Mouse (Mus musculus) intestine, postnatal 0 days (tissue): ENCODE data around the gene Isg20l2. TPM values are rescaled to one million over a fixed set of nuclear protein-coding genes. Genes with fewer than 3 reads are reported as not detected.
A peak's percentile ranks its signal among the peaks of the same experiment; 100 is the strongest.
"Not testable (repeated sequence)": the region's sequence is repeated elsewhere in the genome, so short reads cannot be mapped to it uniquely, and the experiment has no call there.

Experiments used
- ATAC-seq: fragments of 200-750 bp; cut with Nextera tagmentation; 2 replicates; pipeline ENCODE4 v1.8.0; 2017; ENCODE audit warnings: mild to moderate bottlenecking, moderate TSS enrichment, moderate library complexity
- H3K27ac ChIP-seq: fragments of 300-500 bp; sonication (generic); 2 replicates; pipeline ENCODE4 v1.5.1; 2014; ENCODE audit warnings: mild to moderate bottlenecking, low read depth, low read length, moderate library complexity
- H3K27me3 ChIP-seq: fragments of 300-500 bp; sonication (generic); replicated peaks from 2 replicates; pipeline ENCODE4 v1.6.1; 2014; ENCODE audit warnings: low read length, mixed read lengths; ENCODE audit not compliant: control insufficient read depth, insufficient read depth
- H3K36me3 ChIP-seq: fragments of 300-500 bp; sonication (generic); 2 replicates; pipeline ENCODE4 v1.6.1; 2014; ENCODE audit warnings: mild to moderate bottlenecking, moderate library complexity; ENCODE audit not compliant: control insufficient read depth, insufficient read depth
- H3K4me1 ChIP-seq: fragments of 300-500 bp; sonication (generic); replicated peaks from 2 replicates; pipeline ENCODE4 v1.6.1; 2014; ENCODE audit warnings: antibody characterized with exemption, low read length, mixed read lengths; ENCODE audit not compliant: control insufficient read depth, insufficient read depth
- H3K4me2 ChIP-seq: fragments of 300-500 bp; sonication (generic); replicated peaks from 2 replicates; pipeline ENCODE4 v1.6.1; 2014; ENCODE audit warnings: low read depth, mild to moderate bottlenecking, moderate library complexity
- H3K4me3 ChIP-seq: fragments of 300-500 bp; sonication (generic); 2 replicates; pipeline ENCODE4 v1.5.1; 2014; ENCODE audit warnings: low read depth, low read length
- H3K9ac ChIP-seq: fragments of 300-500 bp; sonication (generic); 2 replicates; pipeline ENCODE4 v1.6.1; 2014; ENCODE audit warnings: mild to moderate bottlenecking, low read depth, low read length
- H3K9me3 ChIP-seq: fragments of 300-500 bp; sonication (generic); 2 replicates; pipeline ENCODE4 v1.6.1; 2016; ENCODE audit warnings: mixed run types; ENCODE audit not compliant: control insufficient read depth
- CTCF ChIP-seq: sonication (generic); IDR thresholded peaks from 2 replicates; pipeline ENCODE4 v1.5.1; 2016; ENCODE audit warnings: low read depth, mild to moderate bottlenecking, control low read depth, antibody characterized with exemption, moderate library complexity
- WGBS: fragments of 180-500 bp; shearing (Covaris S2); extraction: QIAGEN DNeasy Blood & Tissue Kit; methylation state at CpG from one replicate; pipeline ENCODE4 v1.1.7; 2014; 5-methylcytosine and 5-hydroxymethylcytosine counted together
- polyA plus RNA-seq: library from polyadenylated mRNA; unstranded; fragments of >200 nt; fragmentation: Nextera tagmentation; extraction: Ambion mirVana; gene quantifications from 2 replicates; pipeline ENCODE4 v1.2.1, GENCODE M21; 2015

Isg20l2 gene
- polyA plus RNA-seq, 1 experiment from 2014 or later: 13.9 TPM

GRCm38 (mm10) chr3:87887400-87887799 is 42.7 kb upstream of the Isg20l2 start:
- H3K4me3 ChIP-seq, H3K9me3 ChIP-seq, H3K4me1 ChIP-seq, ATAC-seq, H3K27ac ChIP-seq, H3K27me3 ChIP-seq, H3K9ac ChIP-seq, H3K36me3 ChIP-seq, H3K4me2 ChIP-seq: not testable (repeated sequence)
- peak; percentile 41 for TF ChIP-seq CTCF
- 89% methylated on average over 4 of the region's 4 CpGs for WGBS

- TF ChIP-seq CTCF: no peak
- 62% methylated on average over 3 of the region's 3 CpGs for WGBS
- no peak overlapping the region for H3K9ac ChIP-seq
- no peak overlapping the region for H3K27ac ChIP-seq
- no peaks in the 10 kb centered on the region for H3K9me3 ChIP-seq
- no peaks in the 10 kb centered on the region for H3K27me3 ChIP-seq
- H3K4me1 ChIP-seq: no peaks in the 10 kb centered on the region
- H3K36me3 ChIP-seq: no peaks in the 10 kb centered on the region
- no peak overlapping the region for H3K4me3 ChIP-seq
- ATAC-seq: no peak
- H3K4me2 ChIP-seq: no peak overlapping the region
These were observed 38.6 kb upstream of the Isg20l2 start for GRCm38 (mm10) chr3:87891481-87891880.

- Histone ChIP-seq H3K4me2 (no peak overlapping the region), H3K27me3 (no peaks in the 10 kb centered on the region), H3K9me3 (no peaks in the 10 kb centered on the region), H3K4me3 (no peak overlapping the region), H3K4me1 (no peaks in the 10 kb centered on the region), H3K36me3 (no peaks in the 10 kb centered on the region), H3K27ac (no peak overlapping the region), H3K9ac (no peak overlapping the region)
- ATAC-seq: no peak
- no peak for TF ChIP-seq CTCF
- 74% methylated on average over 3 of the region's 3 CpGs for whole genome bisulfite sequencing
These were observed 36.7 kb upstream of the Isg20l2 start for GRCm38 (mm10) chr3:87893367-87893905.

- H3K9me3 ChIP-seq: no peaks in the 10 kb centered on the region
- H3K36me3 ChIP-seq: no peaks in the 10 kb centered on the region
- TF ChIP-seq CTCF: no peak
- H3K4me3 ChIP-seq: no peak overlapping the region
- ATAC-seq: no peak
- H3K4me2 ChIP-seq: no peak overlapping the region
- H3K27ac ChIP-seq: no peak overlapping the region
- H3K9ac ChIP-seq: no peak overlapping the region
- H3K27me3 ChIP-seq: no peaks in the 10 kb centered on the region
- WGBS: 61% methylated on average over 3 of the region's 3 CpGs
- no peaks in the 10 kb centered on the region for H3K4me1 ChIP-seq
These were observed 30.8 kb upstream of the Isg20l2 start for GRCm38 (mm10) chr3:87899266-87899665.

- WGBS: 83% methylated on average over 3 of the region's 3 CpGs
- Histone ChIP-seq H3K9ac (no peak overlapping the region), H3K9me3 (no peaks in the 10 kb centered on the region), H3K4me3 (no peak overlapping the region), H3K27me3 (no peaks in the 10 kb centered on the region), H3K27ac (no peak overlapping the region), H3K36me3 (no peaks in the 10 kb centered on the region), H3K4me1 (no peaks in the 10 kb centered on the region), H3K4me2 (no peak overlapping the region)
- TF ChIP-seq CTCF: no peak
- ATAC-seq: no peak
These were observed 30.3 kb upstream of the Isg20l2 start for GRCm38 (mm10) chr3:87899776-87900175.

GRCm38 (mm10) chr3:87901036-87901624 is 29.0 kb upstream of the Isg20l2 start:
- 41% methylated on average over 1 of the region's 1 CpGs for WGBS
- Histone ChIP-seq H3K9me3 (no peaks in the 10 kb centered on the region), H3K4me2 (no peak overlapping the region), H3K4me1 (no peaks in the 10 kb centered on the region), H3K27ac (no peak overlapping the region), H3K36me3 (no peaks in the 10 kb centered on the region), H3K9ac (no peak overlapping the region), H3K27me3 (no peaks in the 10 kb centered on the region), H3K4me3 (no peak overlapping the region)
- no peak for TF ChIP-seq CTCF
- ATAC-seq: no peak

- H3K9ac ChIP-seq, H3K27ac ChIP-seq, H3K36me3 ChIP-seq, ATAC-seq, H3K4me1 ChIP-seq, H3K27me3 ChIP-seq, H3K4me3 ChIP-seq, H3K9me3 ChIP-seq, H3K4me2 ChIP-seq: not testable (repeated sequence)
- 89% methylated on average over 5 of the region's 6 CpGs for WGBS
These were observed 28.2 kb upstream of the Isg20l2 start for GRCm38 (mm10) chr3:87901959-87902358.
